Mouse (Mus musculus) thymus, adult 2 months (tissue): Measurements from ENCODE around the gene Smc1b.

Experiments
- CTCF ChIP-seq: fragments of 200-500 bp; IDR thresholded peaks from 2 replicates; pipeline ENCODE4 v1.5.1; 2012; ENCODE audit warnings: mild to moderate bottlenecking, control low read depth, low read length, moderate library complexity, borderline replicate concordance; ENCODE audit not compliant: control insufficient read depth, poor library complexity, insufficient read depth; ENCODE audit errors: extremely low read depth
- POLR2A ChIP-seq: fragments of 200-500 bp; IDR thresholded peaks from 2 replicates; pipeline ENCODE4 v1.6.1; 2012; ENCODE audit warnings: mild to moderate bottlenecking, low read length, control low read depth, moderate library complexity; ENCODE audit not compliant: control insufficient read depth, poor library complexity, insufficient read depth; ENCODE audit errors: extremely low read depth

GRCm38 (mm10) chr15:85143747-85144146, 12.0 kb upstream of the Smc1b start:
- TF ChIP-seq CTCF, result no peak
- no peak for TF ChIP-seq POLR2A
